Mouse (Mus musculus): ENCODE data around the gene Fkbp4.

- 0 out of 2 replicates have a peak, but pooled peaks have one; percentile 62 for TF ChIP-seq EP300 (IDR thresholded peaks at IDR 0.05; ENCODE audit: insufficient read depth, low read depth, low read length)
- no peak for TF ChIP-seq POLR2A (IDR thresholded peaks at IDR 0.05; ENCODE audit: insufficient read depth, low read depth, low read length)
Measured at GRCm38 (mm10) chr6:128411115-128411514, 27.4 kb downstream of the Fkbp4 start.
